Mouse (Mus musculus) heart, embryonic 13.5 days (tissue): ENCODE results near the gene Disp2. TPM values are rescaled to one million over a fixed set of nuclear protein-coding genes. Genes with fewer than 3 reads are reported as not detected.

Experiments used
- ATAC-seq: fragments of 200-750 bp; cut with Nextera tagmentation; 2 replicates; pipeline ENCODE4 v1.8.0; 2017; ENCODE audit warnings: moderate TSS enrichment; ENCODE audit not compliant: insufficient number of reproducible peaks, low FRiP score, low TSS enrichment; ENCODE audit errors: extremely low read depth
- H3K27ac ChIP-seq: fragments of 300-500 bp; sonication (generic); replicated peaks from 2 replicates; pipeline ENCODE4 v1.5.1; 2015; ENCODE audit warnings: moderate library complexity, mild to moderate bottlenecking, inconsistent platforms
- H3K27me3 ChIP-seq: fragments of 300-500 bp; sonication (generic); replicated peaks from 2 replicates; pipeline ENCODE4 v1.6.1; 2015; ENCODE audit warnings: mild to moderate bottlenecking, inconsistent platforms
- H3K36me3 ChIP-seq: fragments of 300-500 bp; sonication (generic); 2 replicates; pipeline ENCODE4 v1.6.1; 2015; ENCODE audit warnings: mild to moderate bottlenecking, inconsistent platforms
- H3K4me1 ChIP-seq: fragments of 300-500 bp; sonication (generic); 2 replicates; pipeline ENCODE4 v1.6.1; 2015; ENCODE audit warnings: inconsistent platforms
- H3K4me2 ChIP-seq: fragments of 300-500 bp; sonication (generic); 2 replicates; pipeline ENCODE4 v1.6.1; 2015; ENCODE audit warnings: inconsistent platforms, mild to moderate bottlenecking, moderate library complexity
- H3K4me3 ChIP-seq: fragments of 300-500 bp; sonication (generic); 2 replicates; pipeline ENCODE4 v1.5.1; 2015; ENCODE audit warnings: moderate library complexity, mild to moderate bottlenecking, inconsistent platforms
- H3K9ac ChIP-seq: fragments of 300-500 bp; sonication (generic); 2 replicates; pipeline ENCODE4 v1.6.1; 2015; ENCODE audit warnings: inconsistent platforms, mild to moderate bottlenecking, moderate library complexity
- H3K9me3 ChIP-seq: fragments of 300-500 bp; sonication (generic); 2 replicates; pipeline ENCODE4 v1.6.1; 2016; ENCODE audit warnings: inconsistent platforms
- WGBS: fragments of 180-500 bp; shearing (Covaris S2); methylation state at CpG from one replicate; pipeline ENCODE4 v1.1.7; 2015; ENCODE audit warnings: mixed read lengths; 5-methylcytosine and 5-hydroxymethylcytosine counted together
- polyA plus RNA-seq: library from polyadenylated mRNA; unstranded; fragments of >200 nt; fragmentation: Nextera tagmentation; extraction: Ambion mirVana; gene quantifications from 2 replicates; pipeline ENCODE4 v1.2.1, GENCODE M21; 2015

The Disp2 gene
- polyA plus RNA-seq, 1 experiment from 2014 or later: 0.24 TPM

DNA sequence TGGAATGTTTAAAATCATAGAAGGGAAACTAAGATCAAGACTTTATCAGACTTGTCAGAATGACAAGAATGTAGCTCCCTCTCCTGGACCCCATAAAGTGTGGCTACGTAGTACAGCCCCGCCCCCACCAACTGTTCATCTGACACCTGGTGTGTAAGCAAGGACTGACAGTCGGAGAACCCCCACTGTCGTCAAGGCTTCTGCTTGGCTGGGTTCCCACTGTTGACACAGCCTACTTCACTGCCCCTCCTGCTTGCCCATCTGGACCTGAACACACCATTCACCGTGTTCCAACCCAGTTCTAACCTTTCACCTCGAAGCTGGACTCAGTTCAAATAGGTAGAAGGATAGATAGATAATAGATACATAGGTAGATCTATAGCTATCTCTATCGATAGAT, 66.7 kb downstream of the Disp2 start:
- Histone ChIP-seq H3K4me2 (no peak overlapping the region), H3K9ac (no peak overlapping the region), H3K36me3 (no peaks in the 10 kb centered on the region), H3K4me1 (peaks cover 8% of the 10 kb centered on the region), H3K27me3 (peaks cover 6% of the 10 kb centered on the region; the same call in 1 of the 2 replicates), H3K4me3 (no peak overlapping the region), H3K9me3 (no peaks in the 10 kb centered on the region), H3K27ac (no peak overlapping the region)
- ATAC-seq: no peak
- 40% methylated on average over 7 of the region's 7 CpGs for WGBS

DNA sequence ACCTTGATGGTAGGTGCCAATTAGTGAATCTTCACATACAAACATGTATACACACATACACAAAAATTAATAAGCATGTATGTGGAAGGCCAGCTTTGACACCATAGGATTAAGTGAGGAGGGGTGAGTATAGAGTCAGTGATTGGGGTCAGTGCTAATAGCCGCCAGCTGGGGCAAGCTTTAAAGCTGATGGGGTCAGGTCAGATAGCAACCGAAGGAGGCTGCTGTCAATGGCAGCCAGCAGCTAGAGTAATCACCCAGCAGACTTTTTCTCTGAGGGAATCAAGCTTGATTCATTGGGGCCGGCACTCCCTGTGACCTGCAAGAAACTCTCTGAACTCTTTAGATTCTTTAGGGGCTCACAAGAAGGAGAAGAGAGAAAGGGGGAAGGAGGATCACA, 72.2 kb downstream of the Disp2 start:
- H3K27ac ChIP-seq: no peak overlapping the region
- peaks cover 6% of the 10 kb centered on the region; the same call in 1 of the 2 replicates for H3K27me3 ChIP-seq

More for the DNA sequence above, 72.2 kb downstream of the Disp2 start:
- Histone ChIP-seq H3K36me3 (no peaks in the 10 kb centered on the region), H3K4me2 (no peak overlapping the region), H3K9me3 (no peaks in the 10 kb centered on the region), H3K4me1 (no peaks in the 10 kb centered on the region), H3K9ac (no peak overlapping the region), H3K4me3 (no peak overlapping the region)
- ATAC-seq: no peak
- WGBS: 22% methylated on average over 3 of the region's 3 CpGs

Other genes with a start within 250 kb of the Disp2 start
- gene Bmf, start 230.0 kb upstream of the Disp2 start, polyA plus RNA-seq: 2.5 and 2.9 TPM in 2 replicates
- gene Bub1b, start 181.5 kb upstream of the Disp2 start, polyA plus RNA-seq: 64.3 and 69.9 TPM in 2 replicates
- gene Pak6, start 116.4 kb upstream of the Disp2 start, polyA plus RNA-seq: 7.4 and 7.5 TPM in 2 replicates
- 0.67 and 0.73 TPM in 2 replicates for gene Ankrd63, start 75.8 kb upstream of the Disp2 start, polyA plus RNA-seq
- 0.94 and 1.6 TPM in 2 replicates for gene Plcb2, start 51.3 kb upstream of the Disp2 start, polyA plus RNA-seq
- 36.2 and 38.3 TPM in 2 replicates for gene Inafm2, start 34.0 kb upstream of the Disp2 start, polyA plus RNA-seq
- gene Ccdc9b, start 17.1 kb upstream of the Disp2 start, polyA plus RNA-seq: 2.2 and 2.9 TPM in 2 replicates
- not detected in 2 replicates for gene Phgr1, start 7.0 kb upstream of the Disp2 start, polyA plus RNA-seq
- 100 and 115 TPM in 2 replicates for gene Knstrn, start 34.3 kb downstream of the Disp2 start, polyA plus RNA-seq
- 69.9 and 75.6 TPM in 2 replicates for gene Ivd, start 82.2 kb downstream of the Disp2 start, polyA plus RNA-seq
- gene Bahd1, start 120.7 kb downstream of the Disp2 start, polyA plus RNA-seq: 2.3 and 3.1 TPM in 2 replicates
- 19.4 and 21.6 TPM in 2 replicates for gene Chst14, start 146.8 kb downstream of the Disp2 start, polyA plus RNA-seq
- 16.0 and 17.6 TPM in 2 replicates for gene Ccdc32, start 249.7 kb downstream of the Disp2 start, polyA plus RNA-seq